Mouse (Mus musculus): ENCODE results near the gene Rala.

- TF ChIP-seq CTCF (IDR thresholded peaks at IDR 0.05; ENCODE audit: borderline replicate concordance, extremely low read depth, insufficient read depth, insufficient read length), result no peak
- TF ChIP-seq POLR2A (IDR thresholded peaks at IDR 0.05; ENCODE audit: borderline replicate concordance, extremely low read depth, insufficient read depth, insufficient read length, poor library complexity, severe bottlenecking), result no peak
Measured at GRCm38 (mm10) chr13:17860536-17860935, 83.5 kb downstream of the Rala start.
